Mouse (Mus musculus) heart, postnatal 14 days (tissue): ENCODE data around the gene Pou4f1. TPM values are rescaled to one million over a fixed set of nuclear protein-coding genes. Genes with fewer than 3 reads are reported as not detected.
"Not testable (repeated sequence)": the region's sequence is repeated elsewhere in the genome, so short reads cannot be mapped to it uniquely, and the experiment has no call there.

Experiments used
- DNase-seq, 2 experiments: peaks; one replicate each; pipeline ENCODE4 v3.0.0; 2021 to 2022
- intact Hi-C: fragments of 180-260 bp; cut with DNase I; formaldehyde crosslinking; loops from one replicate; pipeline ENCODE4 v1.15.1; 2025
- long read RNA-seq, 2 experiments: library from polyadenylated mRNA; stranded (forward); transcript quantifications; one replicate each; pipeline ENCODE4 v2.0.0; 2021
- total RNA-seq, 2 experiments: library from RNA; stranded (reverse); gene quantifications; 2 replicates each; pipeline ENCODE4 v1.2.3; 2021

Gene Pou4f1
- total RNA-seq = under 1 TPM in 1 of 2 experiments, not detected in 1; 0.05 TPM
- long read RNA-seq, experiment 1 = 0 reads
- long read RNA-seq, experiment 2 = 0 reads

DNA sequence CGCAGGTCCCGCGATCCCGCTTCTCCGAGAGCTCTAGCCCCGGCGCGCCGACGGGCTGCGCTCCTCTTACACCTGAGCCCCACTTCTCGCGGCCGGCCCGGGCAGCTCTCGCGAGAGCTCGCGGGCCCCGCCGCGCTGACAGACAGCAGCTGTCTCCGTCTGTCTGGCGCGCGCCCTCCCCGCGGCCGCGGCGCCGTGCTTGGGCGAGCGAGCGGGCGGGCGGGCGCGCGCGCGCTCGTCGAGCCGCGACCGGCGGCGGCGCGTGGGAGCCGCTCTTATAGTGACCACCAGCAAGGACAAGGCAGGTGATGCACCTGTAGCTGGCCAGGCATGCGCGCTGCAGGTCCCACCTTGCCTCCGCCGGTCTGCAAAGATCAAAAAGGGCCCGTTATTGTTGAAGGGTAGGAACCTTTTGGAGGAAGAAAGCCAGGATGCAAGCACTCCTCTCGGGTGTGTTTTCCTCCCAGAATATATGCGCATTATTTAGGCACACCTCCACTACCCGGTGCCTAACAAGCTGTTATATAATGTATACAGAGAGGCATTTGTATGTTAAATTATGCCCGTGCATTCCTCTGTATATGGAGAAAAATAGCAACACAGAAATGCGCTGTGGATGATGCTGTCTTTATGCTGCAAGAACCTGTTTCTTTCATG lies at the start of gene Pou4f1:
TSS of gene Pou4f1 (minus strand) at position 34 of the 657 bp plus-strand sequence.
- intact Hi-C loops = no loop called here
- peak; percentile 58 to 70 for DNase-seq

- no peak for DNase-seq
- intact Hi-C loops = no loop called here
These were observed 43.9 kb upstream of the Pou4f1 start for GRCm38 (mm10) chr14:104511664-104512063.

DNA sequence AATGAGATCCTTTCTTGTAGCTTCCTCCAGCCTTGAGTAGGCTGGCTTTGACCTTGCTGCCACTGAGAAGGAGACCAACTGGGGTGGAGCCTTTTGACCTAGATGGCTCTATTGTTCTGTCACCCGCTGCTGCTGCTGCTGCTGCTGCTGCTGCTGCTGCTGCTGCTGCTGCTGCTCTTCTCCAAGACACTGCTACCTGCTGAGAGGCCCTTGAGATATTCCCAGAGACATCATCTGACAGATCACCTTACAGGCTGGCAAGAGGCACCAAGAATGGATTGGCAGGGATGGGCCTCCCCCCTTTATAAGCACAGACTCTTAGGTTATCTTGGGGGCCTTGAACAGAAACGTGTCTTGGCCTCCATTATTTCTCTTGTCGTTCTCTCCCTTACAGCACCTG lies 35.0 kb upstream of the Pou4f1 start:
- intact Hi-C loops, DNase-seq: not testable (repeated sequence)

GRCm38 (mm10) chr14:104479751-104480150 lies 12.0 kb upstream of the Pou4f1 start:
- intact Hi-C loops = no loop called here
- no peak for DNase-seq

DNA sequence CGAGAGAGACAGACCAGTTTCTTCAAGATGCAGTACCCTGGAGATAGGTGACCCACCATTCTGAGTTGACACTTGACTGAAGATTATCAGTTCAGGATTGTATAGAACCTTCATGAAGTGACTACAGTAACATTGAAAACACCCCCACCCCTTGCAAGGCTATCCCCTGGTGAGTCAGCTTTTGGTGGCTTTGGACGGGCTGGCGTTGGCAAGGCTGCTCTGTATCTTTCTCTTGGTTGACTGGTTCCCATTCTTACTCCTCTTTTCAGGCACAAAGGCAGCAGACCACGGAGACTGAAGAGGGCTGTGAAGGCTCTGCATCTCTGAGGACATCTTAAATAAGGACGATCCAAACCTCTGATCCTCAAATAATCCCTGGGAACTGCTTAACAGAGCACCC lies 10.8 kb upstream of the Pou4f1 start:
- DNase-seq = no peak

GRCm38 (mm10) chr14:104477616-104478015 lies 9.8 kb upstream of the Pou4f1 start:
- DNase-seq = no peak
- intact Hi-C loops = no loop called here

More for the DNA sequence above, 10.8 kb upstream of the Pou4f1 start:
- intact Hi-C loops = no loop called here

DNA sequence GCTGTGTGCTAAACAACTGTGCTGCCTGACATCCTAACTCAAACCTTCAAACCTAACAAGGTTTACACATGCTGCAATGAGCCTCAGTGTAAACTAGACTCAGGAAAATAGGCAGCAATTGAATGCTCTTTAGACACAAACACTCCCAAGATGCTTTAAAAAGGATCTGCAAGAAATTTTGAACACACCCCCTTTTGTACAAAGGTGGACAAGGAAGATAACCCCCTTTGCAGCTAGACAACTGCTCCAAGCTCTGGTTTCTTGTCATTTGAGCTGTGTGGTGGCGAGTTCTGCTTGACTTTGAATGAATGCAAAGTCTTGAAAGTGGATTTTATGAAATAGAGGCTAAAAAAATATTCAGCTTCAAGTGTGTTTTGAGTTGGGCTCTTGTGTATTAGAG lies 7.6 kb upstream of the Pou4f1 start:
- no peak for DNase-seq
- intact Hi-C loops = no loop called here

- intact Hi-C loops = no loop called here
- DNase-seq = no peak
These were observed 798 bp upstream of the Pou4f1 start for GRCm38 (mm10) chr14:104468623-104468970.

GRCm38 (mm10) chr14:104467133-104467965 lies 450 bp downstream of the Pou4f1 start:
- no peak for DNase-seq
- intact Hi-C loops = no loop called here

- intact Hi-C loops = no loop called here
- DNase-seq = no peak
These were observed 1.2 kb downstream of the Pou4f1 start for GRCm38 (mm10) chr14:104466557-104466956.

- peak in 1 of 2 experiments; percentile 36 for DNase-seq
- intact Hi-C loops = no loop called here
These were observed 2.1 kb downstream of the Pou4f1 start for GRCm38 (mm10) chr14:104465483-104466235.

DNA sequence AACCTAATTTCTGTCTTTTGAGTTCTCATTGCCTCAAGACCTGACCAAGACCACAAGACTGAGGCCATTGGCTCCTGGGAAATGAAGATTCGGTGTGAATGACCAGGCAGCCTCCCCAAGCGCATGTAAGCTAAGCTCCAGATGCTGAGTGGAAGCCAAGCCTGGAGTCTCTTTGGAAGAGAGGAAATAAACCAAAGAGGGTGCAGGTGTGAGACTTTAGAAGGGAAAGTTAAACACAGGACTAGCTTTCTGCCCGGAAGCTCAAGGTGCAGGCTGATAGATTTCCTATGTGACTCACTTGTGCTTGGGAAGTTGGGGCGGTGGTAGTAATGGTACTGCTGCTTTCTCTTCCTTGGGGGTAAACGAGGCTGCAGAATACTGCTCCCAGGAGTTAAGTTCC lies 3.0 kb downstream of the Pou4f1 start:
- DNase-seq = no peak
- intact Hi-C loops = no loop called here

GRCm38 (mm10) chr14:104463631-104464250 lies 4.1 kb downstream of the Pou4f1 start:
- DNase-seq = no peak
- intact Hi-C loops = no loop called here

GRCm38 (mm10) chr14:104461286-104462240 lies 6.2 kb downstream of the Pou4f1 start:
- no peak for DNase-seq
- intact Hi-C loops = no loop called here

DNA sequence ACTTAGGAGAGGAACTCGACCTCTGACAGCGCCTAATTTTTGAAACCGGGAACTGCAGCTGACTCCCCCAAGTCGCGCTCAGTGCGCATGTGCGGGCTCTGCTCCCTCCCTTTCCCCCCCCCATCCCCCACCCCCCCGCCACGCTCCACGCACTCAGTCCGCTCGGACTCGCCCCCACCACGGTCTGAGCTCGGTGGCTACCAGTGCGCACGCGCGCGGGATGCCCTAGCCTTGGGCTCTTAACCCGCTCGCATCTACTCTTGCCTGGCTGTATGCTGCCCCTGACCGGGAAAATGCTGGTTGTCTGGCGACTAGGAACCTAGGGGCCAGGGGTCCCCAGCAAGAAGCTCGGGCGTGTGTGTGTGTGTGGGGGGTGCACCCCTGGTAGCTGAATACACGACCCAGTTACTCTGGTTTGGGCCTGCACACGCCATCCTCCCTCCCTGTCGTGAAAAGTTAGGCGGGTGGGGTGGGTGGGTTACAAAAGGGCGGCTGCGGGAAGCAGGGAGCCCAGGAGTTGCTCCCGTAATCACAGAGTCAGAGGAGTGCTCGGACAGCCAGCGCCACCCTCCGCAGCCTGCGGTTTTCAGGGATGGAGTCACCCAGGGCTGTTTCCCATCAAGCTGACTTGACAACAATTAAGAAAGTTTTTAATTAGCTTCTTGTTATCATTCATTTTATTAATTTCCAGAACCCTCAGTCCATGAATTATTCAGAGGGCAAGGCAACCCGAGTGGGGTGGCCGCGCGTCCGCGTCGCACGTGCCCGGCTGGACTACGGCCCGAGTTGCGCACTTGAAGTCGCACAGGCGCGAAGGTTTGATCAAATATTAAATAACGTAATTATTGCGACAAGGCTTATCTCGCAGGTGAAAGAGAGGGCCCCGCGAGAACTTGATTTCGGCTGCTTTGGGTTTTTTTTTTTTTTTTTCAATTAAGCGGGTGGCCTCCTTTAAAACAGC lies 7.2 kb downstream of the Pou4f1 start:
- DNase-seq = no peak
- intact Hi-C loops = no loop called here

GRCm38 (mm10) chr14:104459513-104460111 lies 8.2 kb downstream of the Pou4f1 start:
- intact Hi-C loops = no loop called here
- DNase-seq = no peak

DNA sequence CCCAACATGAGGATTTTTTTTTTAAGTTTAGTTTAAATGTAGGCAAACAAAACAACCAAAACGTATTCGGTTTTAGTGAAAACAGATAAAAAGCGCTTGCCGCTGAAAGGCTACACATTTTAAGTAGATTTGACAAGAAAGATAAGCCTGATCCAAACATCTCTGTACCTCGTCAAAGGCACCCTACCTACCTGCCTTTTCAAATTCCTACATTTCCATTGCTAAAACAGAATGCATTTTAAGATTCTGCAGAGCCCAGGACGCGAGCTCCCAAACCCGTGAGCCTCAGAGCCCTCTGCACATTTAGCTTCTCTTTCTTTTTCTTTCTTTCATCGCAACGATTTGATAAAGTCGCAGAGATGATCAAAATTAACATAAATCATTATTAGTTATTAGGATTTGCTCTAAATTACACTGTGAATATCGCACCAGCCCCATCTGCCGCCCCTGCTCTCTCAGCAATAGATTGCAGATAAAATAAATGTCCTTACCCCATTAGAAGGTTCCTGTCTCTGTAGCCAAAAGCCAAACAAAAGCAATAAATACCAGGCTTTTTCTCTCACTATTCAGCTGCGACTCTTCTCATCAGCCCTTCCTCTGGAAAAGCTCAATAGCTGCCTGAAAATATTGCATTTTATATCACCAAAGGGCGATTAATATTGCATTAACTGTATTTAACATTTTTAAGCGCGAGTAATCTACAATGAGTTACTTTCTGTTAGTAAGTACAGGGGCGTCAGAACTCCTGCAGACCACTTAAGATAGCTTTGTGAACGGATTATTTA lies 8.9 kb downstream of the Pou4f1 start:
- intact Hi-C loops = no loop called here
- DNase-seq = no peak
